Mouse (Mus musculus) embryonic fibroblast, embryonic 13.5 days (primary cell): ENCODE results near the gene Scn11a.

Experiments
- CTCF ChIP-seq: IDR thresholded peaks from 2 replicates; pipeline ENCODE4 v1.5.1; 2011; ENCODE audit warnings: mild to moderate bottlenecking, control low read depth, low read length, moderate library complexity, borderline replicate concordance; ENCODE audit not compliant: insufficient read depth
- POLR2A ChIP-seq: IDR thresholded peaks from 2 replicates; pipeline ENCODE4 v1.6.1; 2011; ENCODE audit warnings: low read depth, mild to moderate bottlenecking, control low read depth, low read length, moderate library complexity

DNA sequence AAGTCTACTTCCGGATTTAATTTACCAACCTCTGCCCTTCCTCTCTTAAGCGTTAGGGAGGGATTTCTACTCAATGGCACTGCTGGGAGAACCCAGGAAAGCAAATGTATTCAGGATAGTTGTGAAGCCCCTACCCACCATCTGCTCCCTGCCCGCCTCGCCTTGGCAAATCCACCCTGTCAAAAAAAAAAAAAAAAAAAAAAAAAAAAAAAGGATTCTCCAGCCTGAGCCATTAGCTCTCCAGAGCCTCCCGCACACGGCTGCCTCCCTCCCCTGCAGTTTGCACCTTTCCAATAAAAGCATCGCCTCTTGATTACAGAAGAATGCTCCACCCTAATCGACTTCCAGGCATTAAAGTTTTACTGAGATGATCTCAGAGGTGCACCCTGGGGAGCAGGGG, 24.0 kb upstream of the Scn11a start:
- TF ChIP-seq CTCF: no peak
- TF ChIP-seq POLR2A: no peak
